Comparison of ENCODE assay signal across 8 mouse cellular contexts in genomic region chr16:84775356-84775755, GRCm38 (mm10). TPM values are rescaled to one million over a fixed set of nuclear protein-coding genes. Genes with fewer than 3 reads are reported as not detected.
DNase-seq lines count a peak whose midpoint lies in the region; ATAC-seq lines count a peak whose summit lies in the region.

No protein-coding gene starts in this region.

- peak overlapping the region; percentile 61; the same call in 1 of the 2 replicates for H3K4me3 ChIP-seq in kidney, embryonic 16.5 days (ENCODE audit: low read length)
- H3K4me3 ChIP-seq in embryonic facial prominence, embryonic 10.5 days: peak overlapping the region; percentile 81
- peak overlapping the region; percentile 72 for H3K4me3 ChIP-seq in hindbrain, embryonic 11.5 days (ENCODE audit: low read depth, low read length)
- peak overlapping the region; percentile 79 for H3K4me3 ChIP-seq in midbrain, embryonic 15.5 days

- H3K27me3 ChIP-seq in kidney, embryonic 16.5 days (ENCODE audit: insufficient read depth, low read length): peaks cover 11% of the 10 kb centered on the region
- H3K27me3 ChIP-seq in embryonic facial prominence, embryonic 10.5 days (replicated peaks; ENCODE audit: low read depth, poor library complexity, severe bottlenecking): peaks cover 24% of the 10 kb centered on the region
- H3K27me3 ChIP-seq in hindbrain, embryonic 11.5 days (ENCODE audit: control insufficient read depth, insufficient read depth, low read length): no peaks in the 10 kb centered on the region
- H3K27me3 ChIP-seq in midbrain, embryonic 15.5 days (replicated peaks): no peaks in the 10 kb centered on the region

- 38% methylated on average over 11 of the region's 11 CpGs for WGBS in kidney, embryonic 16.5 days
- WGBS in embryonic facial prominence, embryonic 10.5 days: 38% methylated on average over 11 of the region's 11 CpGs
- WGBS in hindbrain, embryonic 11.5 days: 27% methylated on average over 11 of the region's 11 CpGs
- 11% methylated on average over 11 of the region's 11 CpGs for WGBS in midbrain, embryonic 15.5 days

- DNase-seq in kidney, postnatal 25 days: no peak
- no peak for DNase-seq in embryonic facial prominence, embryonic 10.5 days (ENCODE audit: low spot score)
- peak; percentile 24 for DNase-seq in hindbrain, embryonic 11.5 days (ENCODE audit: low spot score)
- DNase-seq in layer of hippocampus, postnatal 25 days (ENCODE audit: extremely low spot score in 1 of 2, low spot score in 1 of 2): no peak
- no peak for DNase-seq in frontal cortex, postnatal 36 days (ENCODE audit: low spot score in 2 of 2)
- DNase-seq in thymus, postnatal 14 days: no peak

- H3K36me3 ChIP-seq in kidney, embryonic 16.5 days (ENCODE audit: insufficient read depth, low read length): no peaks in the 10 kb centered on the region
- H3K36me3 ChIP-seq in embryonic facial prominence, embryonic 10.5 days (replicated peaks): 0 out of 2 replicates have a peak, but pooled peaks cover 2% of the 10 kb centered on the region
- 0 out of 2 replicates have a peak, but pooled peaks cover 3% of the 10 kb centered on the region for H3K36me3 ChIP-seq in hindbrain, embryonic 11.5 days (ENCODE audit: control insufficient read depth, insufficient read depth, low read length)
- no peaks in the 10 kb centered on the region for H3K36me3 ChIP-seq in midbrain, embryonic 15.5 days (replicated peaks)

- H3K4me2 ChIP-seq in kidney, embryonic 16.5 days (replicated peaks; ENCODE audit: low read depth, low read length): peak overlapping the region; percentile 88
- H3K4me2 ChIP-seq in hindbrain, embryonic 11.5 days (replicated peaks; ENCODE audit: low read depth, low read length): peak overlapping the region; percentile 70
- peak overlapping the region; percentile 98 for H3K4me2 ChIP-seq in midbrain, embryonic 15.5 days

- peaks cover 9% of the 10 kb centered on the region for H3K4me1 ChIP-seq in kidney, embryonic 16.5 days (ENCODE audit: insufficient read depth, low read length)
- H3K4me1 ChIP-seq in embryonic facial prominence, embryonic 10.5 days: peaks cover 20% of the 10 kb centered on the region
- no peaks in the 10 kb centered on the region; the same call in 1 of the 2 replicates for H3K4me1 ChIP-seq in hindbrain, embryonic 11.5 days (replicated peaks; ENCODE audit: control insufficient read depth, insufficient read depth, low read length)
- H3K4me1 ChIP-seq in midbrain, embryonic 15.5 days: peaks cover 24% of the 10 kb centered on the region

- H3K9me3 ChIP-seq in kidney, embryonic 16.5 days (ENCODE audit: low read length): peaks cover 2% of the 10 kb centered on the region; the same call in 1 of the 2 replicates
- no peaks in the 10 kb centered on the region for H3K9me3 ChIP-seq in embryonic facial prominence, embryonic 10.5 days
- H3K9me3 ChIP-seq in hindbrain, embryonic 11.5 days (ENCODE audit: control insufficient read depth, low read length): no peaks in the 10 kb centered on the region
- H3K9me3 ChIP-seq in midbrain, embryonic 15.5 days: no peaks in the 10 kb centered on the region

- no peak overlapping the region for H3K9ac ChIP-seq in kidney, embryonic 16.5 days (replicated peaks; ENCODE audit: low read length)
- peak overlapping the region; percentile 89 for H3K9ac ChIP-seq in hindbrain, embryonic 11.5 days (ENCODE audit: low read depth, low read length)
- no peak overlapping the region; the same call in 1 of the 2 replicates for H3K9ac ChIP-seq in midbrain, embryonic 15.5 days

- H3K27ac ChIP-seq in kidney, embryonic 16.5 days (ENCODE audit: low read length): no peak overlapping the region
- no peak overlapping the region for H3K27ac ChIP-seq in embryonic facial prominence, embryonic 10.5 days (replicated peaks)
- no peak overlapping the region for H3K27ac ChIP-seq in hindbrain, embryonic 11.5 days (ENCODE audit: low read depth, low read length)
- H3K27ac ChIP-seq in midbrain, embryonic 15.5 days: no peak overlapping the region

- ATAC-seq in kidney, embryonic 16.5 days (ENCODE audit: low FRiP score, low TSS enrichment): no peak
- no peak for ATAC-seq in hindbrain, embryonic 11.5 days (ENCODE audit: low FRiP score)
- no peak for ATAC-seq in midbrain, embryonic 15.5 days (replicated peaks)

RNA-seq across cellular contexts. Expression of gene Jam2, which starts 1.4 kb away (rescaled TPM):
- 4.5 and 5.2 TPM in 2 replicates for polyA plus RNA-seq in kidney, embryonic 16.5 days (2015; fragmentation: Nextera tagmentation; extraction: Ambion mirVana)
- polyA plus RNA-seq in embryonic facial prominence, embryonic 10.5 days (2016; fragmentation: Nextera tagmentation; extraction: Ambion mirVana): 9.6 and 14.3 TPM in 2 replicates
- polyA plus RNA-seq in hindbrain, embryonic 11.5 days (2014; fragmentation: Nextera tagmentation; extraction: Ambion mirVana): 70.4 and 80.0 TPM in 2 replicates
- polyA plus RNA-seq in midbrain, embryonic 15.5 days (2015; fragmentation: Nextera tagmentation; extraction: Ambion mirVana): 22.8 and 23.1 TPM in 2 replicates
- total RNA-seq in layer of hippocampus, postnatal 25 days (2021): 10 to 100 TPM; 22.4 TPM

RNA-seq across cellular contexts. Expression of gene Mrpl39, which starts 39.8 kb away (rescaled TPM):
- polyA plus RNA-seq in kidney, embryonic 16.5 days (2015; fragmentation: Nextera tagmentation; extraction: Ambion mirVana): 50.7 and 54.1 TPM in 2 replicates
- 55.0 and 57.9 TPM in 2 replicates for polyA plus RNA-seq in embryonic facial prominence, embryonic 10.5 days (2016; fragmentation: Nextera tagmentation; extraction: Ambion mirVana)
- polyA plus RNA-seq in hindbrain, embryonic 11.5 days (2014; fragmentation: Nextera tagmentation; extraction: Ambion mirVana): 55.2 and 56.2 TPM in 2 replicates
- polyA plus RNA-seq in midbrain, embryonic 15.5 days (2015; fragmentation: Nextera tagmentation; extraction: Ambion mirVana): 36.4 and 37.4 TPM in 2 replicates
- 10 to 100 TPM; 21.1 to 22.6 TPM for total RNA-seq in layer of hippocampus, postnatal 25 days (2021)

RNA-seq across cellular contexts. Expression of gene Gabpa, which starts 59.4 kb away (rescaled TPM):
- 39.1 and 39.3 TPM in 2 replicates for polyA plus RNA-seq in kidney, embryonic 16.5 days (2015; fragmentation: Nextera tagmentation; extraction: Ambion mirVana)
- 38.7 and 40.4 TPM in 2 replicates for polyA plus RNA-seq in embryonic facial prominence, embryonic 10.5 days (2016; fragmentation: Nextera tagmentation; extraction: Ambion mirVana)
- 34.8 and 40.3 TPM in 2 replicates for polyA plus RNA-seq in hindbrain, embryonic 11.5 days (2014; fragmentation: Nextera tagmentation; extraction: Ambion mirVana)
- polyA plus RNA-seq in midbrain, embryonic 15.5 days (2015; fragmentation: Nextera tagmentation; extraction: Ambion mirVana): 17.5 and 18.7 TPM in 2 replicates
- 10 to 100 TPM; 24.1 to 25.9 TPM for total RNA-seq in layer of hippocampus, postnatal 25 days (2021)
